Mouse (Mus musculus) liver, embryonic 13.5 days (tissue): ENCODE results near the gene Lap3. TPM values are rescaled to one million over a fixed set of nuclear protein-coding genes. Genes with fewer than 3 reads are reported as not detected.

Experiments used
- ATAC-seq: fragments of 200-750 bp; cut with Nextera tagmentation; 2 replicates; pipeline ENCODE4 v1.8.0; 2017; ENCODE audit warnings: low read depth, mild to moderate bottlenecking, moderate number of reproducible peaks, moderate library complexity
- DNase-seq: peaks from one replicate; pipeline ENCODE4 v3.0.0; 2022
- H3K27ac ChIP-seq: fragments of 300-500 bp; sonication (generic); 2 replicates; pipeline ENCODE4 v1.5.1; 2015; ENCODE audit warnings: moderate library complexity, mild to moderate bottlenecking, inconsistent platforms
- H3K27me3 ChIP-seq: fragments of 300-500 bp; sonication (generic); 2 replicates; pipeline ENCODE4 v1.6.1; 2015; ENCODE audit warnings: mild to moderate bottlenecking, inconsistent platforms
- H3K36me3 ChIP-seq: fragments of 300-500 bp; sonication (generic); 2 replicates; pipeline ENCODE4 v1.6.1; 2015; ENCODE audit warnings: mild to moderate bottlenecking, inconsistent platforms
- H3K4me1 ChIP-seq: fragments of 300-500 bp; sonication (generic); replicated peaks from 2 replicates; pipeline ENCODE4 v1.6.1; 2015; ENCODE audit warnings: inconsistent platforms
- H3K4me2 ChIP-seq: fragments of 300-500 bp; sonication (generic); 2 replicates; pipeline ENCODE4 v1.6.1; 2015; ENCODE audit warnings: inconsistent platforms, mild to moderate bottlenecking, moderate library complexity
- H3K4me3 ChIP-seq: fragments of 300-500 bp; sonication (generic); replicated peaks from 2 replicates; pipeline ENCODE4 v1.5.1; 2015; ENCODE audit warnings: mild to moderate bottlenecking, inconsistent platforms
- H3K9ac ChIP-seq: fragments of 300-500 bp; sonication (generic); 2 replicates; pipeline ENCODE4 v1.6.1; 2015; ENCODE audit warnings: mild to moderate bottlenecking, inconsistent platforms
- H3K9me3 ChIP-seq: fragments of 300-500 bp; sonication (generic); replicated peaks from 2 replicates; pipeline ENCODE4 v1.6.1; 2016; ENCODE audit warnings: inconsistent platforms
- WGBS: fragments of 180-500 bp; shearing (Covaris S2); methylation state at CpG from one replicate; pipeline ENCODE4 v1.1.7; 2015; ENCODE audit not compliant: insufficient replicate concordance; 5-methylcytosine and 5-hydroxymethylcytosine counted together
- polyA plus RNA-seq: library from polyadenylated mRNA; unstranded; fragments of >200 nt; fragmentation: Nextera tagmentation; extraction: Ambion mirVana; gene quantifications from 2 replicates; pipeline ENCODE4 v1.2.1, GENCODE M21; 2015

Lap3 gene
- polyA plus RNA-seq = 55.3 and 65.7 TPM in 2 replicates

DNA sequence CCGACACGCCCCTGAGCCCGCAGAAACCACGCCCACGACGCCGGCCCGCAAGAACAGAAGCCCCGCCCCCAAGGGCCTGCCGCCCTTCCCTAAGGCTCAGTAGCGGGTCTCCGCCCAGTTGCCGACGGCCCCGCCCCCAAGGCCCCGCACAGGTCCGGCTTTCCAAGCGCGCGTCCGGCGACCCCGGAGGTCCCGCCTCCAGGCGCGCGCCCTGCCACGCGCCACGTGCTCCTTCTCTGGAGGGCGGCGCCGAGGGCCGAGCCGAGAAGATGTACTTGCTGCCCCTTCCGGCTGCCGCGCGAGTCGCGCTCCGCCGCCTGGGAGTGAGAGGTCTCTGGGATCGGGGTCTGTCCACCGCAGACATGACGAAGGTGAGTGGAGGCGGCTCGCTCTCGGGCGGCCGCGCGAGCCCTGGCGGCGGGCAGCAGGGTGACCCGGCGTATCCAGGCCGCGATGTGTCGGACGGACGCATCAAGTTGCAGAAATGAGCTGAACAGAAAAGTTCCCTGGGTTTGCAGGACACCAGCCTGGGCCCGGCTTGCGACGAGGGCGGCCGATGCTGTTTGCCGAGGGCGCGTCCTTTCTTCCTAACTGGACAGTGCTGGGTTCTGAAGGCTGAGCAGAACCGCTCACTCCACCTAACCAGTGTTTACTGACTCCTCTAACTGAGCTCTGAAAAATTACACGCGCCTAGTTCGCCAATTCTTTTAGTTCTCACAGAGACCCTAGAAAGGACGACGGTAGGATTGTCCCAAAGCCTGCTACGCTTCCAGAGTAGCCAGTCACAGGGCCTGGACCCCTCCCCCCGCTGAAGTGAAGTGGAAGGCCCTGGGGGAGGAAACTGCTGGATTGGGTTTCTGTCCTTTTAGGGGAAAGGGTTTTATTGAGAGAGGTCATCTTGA, at the start of gene Lap3:
Lap3 (plus strand) TSS at position 184 of the 902 bp plus-strand sequence.
- H3K4me3 ChIP-seq = peak within 1 kb of the TSS; percentile 74
- WGBS = under 1% methylated on average over 77 of the region's 78 CpGs
- H3K9ac ChIP-seq = peak within 1 kb of the TSS; percentile 84
- H3K4me2 ChIP-seq = peak within 1 kb of the TSS; percentile 97
- peaks cover 27% of the 10 kb centered on the region for H3K4me1 ChIP-seq
- peak; percentile 99 for DNase-seq
- peak; percentile 95 for ATAC-seq
- H3K36me3 ChIP-seq = peaks cover 25% of the 10 kb centered on the region
- H3K27me3 ChIP-seq = 0 out of 2 replicates have a peak, but pooled peaks cover 3% of the 10 kb centered on the region
- H3K27ac ChIP-seq = peak within 1 kb of the TSS; percentile 47
- H3K9me3 ChIP-seq = no peaks in the 10 kb centered on the region

DNA sequence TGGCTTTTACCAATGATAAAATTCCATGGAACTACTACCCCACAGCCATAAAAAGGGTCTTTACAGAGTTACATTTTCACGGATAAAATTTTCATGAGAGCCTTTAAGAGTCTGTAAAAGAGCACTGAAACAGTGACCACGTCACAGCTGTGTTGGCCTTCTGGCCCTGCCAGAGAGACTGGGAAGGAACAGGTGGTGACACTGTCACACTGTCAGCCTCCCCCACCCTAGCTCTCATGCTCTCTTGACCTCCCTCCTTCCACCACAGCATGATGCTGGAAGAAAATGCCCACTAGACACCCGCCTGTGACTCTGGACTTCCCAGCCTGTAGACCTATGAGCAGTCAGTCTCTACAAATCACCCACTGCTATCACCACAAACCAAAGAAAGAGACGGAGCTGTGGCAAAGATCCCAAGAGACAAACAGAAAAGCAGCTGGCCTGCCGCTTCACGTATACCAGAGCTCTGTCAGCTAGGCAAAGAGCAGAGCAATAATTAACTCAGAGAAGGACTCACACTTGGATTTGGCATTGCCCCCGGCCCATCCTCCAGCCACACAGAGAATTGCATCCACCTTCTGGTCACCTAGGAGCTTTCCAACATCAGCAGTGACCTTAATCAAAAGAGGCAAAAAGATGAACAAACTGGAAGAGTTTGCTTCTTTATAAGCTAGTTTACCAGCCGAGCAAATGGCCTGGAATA, 48.9 kb upstream of the Lap3 start:
- no peaks in the 10 kb centered on the region for H3K9me3 ChIP-seq
- no peak for DNase-seq
- peak; percentile 41; the same call in 1 of the 2 replicates for ATAC-seq
- H3K9ac ChIP-seq = no peak overlapping the region
- no peak overlapping the region; the same call in 1 of the 2 replicates for H3K27ac ChIP-seq
- peaks cover 22% of the 10 kb centered on the region for H3K36me3 ChIP-seq
- 67% methylated on average over 8 of the region's 8 CpGs for WGBS
- no peak overlapping the region for H3K4me3 ChIP-seq
- peaks cover 15% of the 10 kb centered on the region for H3K4me1 ChIP-seq
- H3K4me2 ChIP-seq = no peak overlapping the region
- no peaks in the 10 kb centered on the region for H3K27me3 ChIP-seq

GRCm38 (mm10) chr5:45448676-45449075, 44.5 kb upstream of the Lap3 start:
- H3K9me3 ChIP-seq = no peaks in the 10 kb centered on the region
- H3K27ac ChIP-seq = no peak overlapping the region
- peaks cover 30% of the 10 kb centered on the region for H3K4me1 ChIP-seq
- peak overlapping the region; percentile 71 for H3K4me3 ChIP-seq
- no peak for ATAC-seq
- H3K36me3 ChIP-seq = peaks cover 14% of the 10 kb centered on the region; the same call in 1 of the 2 replicates
- H3K27me3 ChIP-seq = no peaks in the 10 kb centered on the region
- no peak for DNase-seq
- H3K9ac ChIP-seq = peak overlapping the region; percentile 77
- peak overlapping the region; percentile 98 for H3K4me2 ChIP-seq
- WGBS = 64% methylated on average over 5 of the region's 5 CpGs

GRCm38 (mm10) chr5:45449206-45449605, 44.0 kb upstream of the Lap3 start:
- no peak for ATAC-seq
- Histone ChIP-seq H3K27ac (no peak overlapping the region), H3K27me3 (no peaks in the 10 kb centered on the region), H3K4me3 (peak overlapping the region; percentile 71), H3K4me2 (peak overlapping the region; percentile 98), H3K9me3 (no peaks in the 10 kb centered on the region), H3K36me3 (peaks cover 10% of the 10 kb centered on the region; the same call in 1 of the 2 replicates), H3K9ac (peak overlapping the region; percentile 77), H3K4me1 (peaks cover 30% of the 10 kb centered on the region)
- DNase-seq = no peak
- WGBS = 2% methylated on average over 8 of the region's 8 CpGs

DNA sequence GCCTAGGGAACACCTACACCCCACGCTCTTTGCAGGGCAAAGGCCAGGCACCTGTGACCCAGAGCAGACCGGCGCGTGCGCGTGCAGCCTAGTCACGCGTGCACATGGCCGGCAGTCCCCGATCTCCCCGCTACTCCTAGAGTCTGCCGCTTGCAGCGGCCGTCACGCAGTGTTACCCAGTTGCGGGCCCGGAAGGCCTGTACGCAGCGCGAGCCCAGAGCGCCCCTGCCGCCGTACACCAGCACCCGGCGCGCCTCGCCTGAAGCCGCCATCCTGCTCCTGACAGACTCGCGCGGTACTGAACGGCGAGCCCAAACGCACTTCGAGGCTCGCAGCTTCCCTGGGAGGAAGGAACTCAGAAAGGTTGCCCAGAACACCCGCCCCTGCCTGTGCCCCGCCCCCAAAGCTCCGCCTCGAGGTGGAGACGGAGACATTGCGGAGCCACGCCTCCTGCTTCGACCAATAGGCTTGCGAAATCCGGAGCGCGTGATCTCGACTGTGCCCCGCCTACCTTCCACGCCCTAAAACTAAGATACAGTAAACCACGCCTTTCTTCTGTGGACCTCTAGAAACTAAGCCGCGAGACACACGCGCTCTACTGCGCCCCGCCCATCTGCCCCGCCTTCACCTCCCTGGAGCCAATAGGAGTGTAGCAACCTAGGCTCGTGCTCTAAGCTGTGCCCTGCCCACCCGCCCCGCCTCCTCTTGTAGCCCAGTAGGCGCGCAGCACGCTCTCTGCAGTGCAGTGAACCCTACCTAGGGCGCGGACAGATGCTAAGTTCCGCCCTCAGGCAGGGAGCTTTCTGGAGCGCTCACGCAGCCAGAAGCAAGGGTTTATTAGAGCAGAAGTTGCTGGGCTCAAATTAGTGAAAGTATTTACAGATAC, 43.1 kb upstream of the Lap3 start, which contains the start of gene Qdpr:
Qdpr (minus strand) TSS at position 406 of the 886 bp plus-strand sequence.
- Histone ChIP-seq H3K36me3 (peaks cover 4% of the 10 kb centered on the region; the same call in 1 of the 2 replicates), H3K9ac (peak within 1 kb of the TSS; percentile 77), H3K4me3 (peak within 1 kb of the TSS; percentile 71), H3K27me3 (no peaks in the 10 kb centered on the region), H3K9me3 (no peaks in the 10 kb centered on the region), H3K4me2 (peak within 1 kb of the TSS; percentile 98), H3K4me1 (peaks cover 30% of the 10 kb centered on the region), H3K27ac (peak within 1 kb of the TSS; percentile 78)
- under 1% methylated on average over 70 of the region's 70 CpGs for WGBS
- DNase-seq = peak; percentile 97
- peak; percentile 97 for ATAC-seq

DNA sequence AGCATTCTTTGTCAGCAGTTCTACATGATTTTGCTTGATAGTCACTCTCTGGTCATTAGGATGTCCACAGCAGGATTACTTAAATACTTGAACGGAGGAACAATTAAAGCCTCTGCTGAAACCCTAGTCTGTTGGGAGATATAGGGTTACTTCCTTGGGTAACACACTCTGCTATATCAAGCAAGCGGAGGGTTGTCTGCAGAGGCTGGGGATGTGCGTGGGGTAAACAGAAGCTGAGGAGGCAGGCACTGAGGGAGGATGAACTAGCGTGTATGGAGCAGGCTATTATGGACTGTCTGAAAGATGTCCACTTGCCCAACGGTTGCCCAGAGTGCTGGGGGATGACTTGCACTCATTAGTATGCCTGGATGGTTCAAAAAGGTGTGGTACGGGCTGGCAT, 39.7 kb upstream of the Lap3 start, which contains the start of gene Clrn2:
Clrn2 (plus strand) TSS at position 301 of the 400 bp plus-strand sequence.
- 67% methylated on average over 6 of the region's 6 CpGs for WGBS
- ATAC-seq = no peak
- Histone ChIP-seq H3K4me1 (peaks cover 23% of the 10 kb centered on the region), H3K9ac (no peak within 1 kb of the TSS), H3K9me3 (no peaks in the 10 kb centered on the region), H3K36me3 (no peaks in the 10 kb centered on the region), H3K27me3 (no peaks in the 10 kb centered on the region), H3K4me2 (no peak within 1 kb of the TSS), H3K4me3 (no peak within 1 kb of the TSS), H3K27ac (no peak within 1 kb of the TSS)
- DNase-seq = no peak

DNA sequence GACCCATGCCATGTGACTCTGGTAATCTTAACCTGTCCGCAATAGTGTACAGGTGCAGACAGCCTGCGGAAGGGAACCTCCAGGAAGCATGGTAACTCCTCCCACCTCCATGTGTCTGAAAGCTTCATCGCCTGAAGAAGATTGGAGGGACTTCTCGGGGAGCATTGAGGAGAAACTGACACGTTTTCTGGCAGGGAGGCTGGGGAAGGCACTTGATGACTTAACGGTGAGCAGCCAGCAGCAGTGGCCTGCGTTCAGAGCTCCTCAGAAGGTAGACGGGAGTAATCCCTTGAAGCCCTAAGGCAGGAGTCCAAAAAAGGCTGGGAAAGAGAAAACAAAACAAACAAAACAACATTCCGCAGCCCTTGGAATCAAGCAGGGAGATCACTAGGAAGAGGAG, 38.7 kb upstream of the Lap3 start:
- H3K9ac ChIP-seq = no peak overlapping the region
- ATAC-seq (no peak), DNase-seq (no peak)
- H3K27me3 ChIP-seq = no peaks in the 10 kb centered on the region
- H3K36me3 ChIP-seq = no peaks in the 10 kb centered on the region
- no peak overlapping the region for H3K4me3 ChIP-seq
- 44% methylated on average over 9 of the region's 9 CpGs for WGBS
- no peaks in the 10 kb centered on the region for H3K9me3 ChIP-seq
- peaks cover 13% of the 10 kb centered on the region for H3K4me1 ChIP-seq
- no peak overlapping the region for H3K4me2 ChIP-seq
- H3K27ac ChIP-seq = no peak overlapping the region

GRCm38 (mm10) chr5:45472880-45473450, 20.2 kb upstream of the Lap3 start:
- DNase-seq (no peak), ATAC-seq (no peak)
- 23% methylated on average over 7 of the region's 7 CpGs for WGBS
- Histone ChIP-seq H3K9ac (no peak overlapping the region), H3K27ac (no peak overlapping the region), H3K9me3 (no peaks in the 10 kb centered on the region), H3K4me3 (no peak overlapping the region), H3K27me3 (no peaks in the 10 kb centered on the region), H3K4me2 (no peak overlapping the region), H3K4me1 (no peaks in the 10 kb centered on the region), H3K36me3 (no peaks in the 10 kb centered on the region)

DNA sequence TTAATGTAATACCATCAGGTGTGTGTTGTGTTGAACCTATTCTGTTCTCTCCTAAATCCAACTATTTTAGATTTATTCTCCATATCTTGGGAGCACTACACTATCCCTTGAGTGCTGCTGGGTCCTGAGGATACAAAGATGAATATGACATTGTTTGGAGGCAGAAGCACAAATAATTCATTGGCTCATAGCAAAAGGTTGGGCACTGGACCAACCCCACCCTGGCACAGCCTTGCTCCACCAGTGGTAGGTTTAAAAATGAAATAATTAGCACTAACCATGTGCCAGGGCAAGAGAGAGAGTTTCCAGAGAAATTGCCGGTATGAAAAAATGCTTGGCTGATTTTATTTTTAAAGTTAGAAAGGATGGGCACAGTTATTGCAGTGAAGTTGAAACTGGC, 19.7 kb upstream of the Lap3 start:
- Histone ChIP-seq H3K9me3 (no peaks in the 10 kb centered on the region), H3K4me2 (no peak overlapping the region), H3K27me3 (no peaks in the 10 kb centered on the region), H3K4me1 (no peaks in the 10 kb centered on the region), H3K4me3 (no peak overlapping the region), H3K27ac (no peak overlapping the region), H3K9ac (no peak overlapping the region), H3K36me3 (no peaks in the 10 kb centered on the region)
- ATAC-seq (no peak), DNase-seq (no peak)
- WGBS = 84% methylated on average over 1 of the region's 1 CpGs

DNA sequence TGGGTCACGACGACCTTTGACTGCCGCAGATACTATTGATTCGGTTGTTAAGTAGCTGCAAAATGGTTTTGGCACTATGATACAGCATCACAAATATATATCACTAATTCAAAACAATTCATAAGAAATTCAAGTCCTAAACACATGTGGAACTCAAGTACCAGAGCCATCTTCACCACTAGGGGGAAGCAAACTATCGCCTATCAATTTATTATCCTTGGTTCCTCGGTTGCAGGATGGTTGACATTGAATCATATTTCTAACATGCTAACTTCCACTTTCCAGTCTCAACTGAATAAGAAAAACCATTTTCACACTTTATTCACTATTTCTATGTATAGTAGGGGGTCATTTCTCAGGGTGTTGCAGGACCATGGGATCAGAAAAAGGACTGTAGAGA, 19.0 kb upstream of the Lap3 start:
- no peaks in the 10 kb centered on the region for H3K4me1 ChIP-seq
- DNase-seq (no peak), ATAC-seq (no peak)
- no peak overlapping the region for H3K4me2 ChIP-seq
- H3K9me3 ChIP-seq = no peaks in the 10 kb centered on the region
- H3K27me3 ChIP-seq = no peaks in the 10 kb centered on the region
- no peak overlapping the region for H3K4me3 ChIP-seq
- H3K9ac ChIP-seq = no peak overlapping the region
- H3K27ac ChIP-seq = no peak overlapping the region
- no peaks in the 10 kb centered on the region for H3K36me3 ChIP-seq
- 22% methylated on average over 6 of the region's 6 CpGs for WGBS
